Mouse (Mus musculus) ovary, adult 18-20 months (tissue): ENCODE data around the gene Npcd.
"Not testable (repeated sequence)": the region's sequence is repeated elsewhere in the genome, so short reads cannot be mapped to it uniquely, and the experiment has no call there.

Experiments
- DNase-seq: peaks from one replicate; pipeline ENCODE4 v3.0.0; 2022; ENCODE audit warnings: low spot score, mixed read lengths

Gene Npcd

DNA sequence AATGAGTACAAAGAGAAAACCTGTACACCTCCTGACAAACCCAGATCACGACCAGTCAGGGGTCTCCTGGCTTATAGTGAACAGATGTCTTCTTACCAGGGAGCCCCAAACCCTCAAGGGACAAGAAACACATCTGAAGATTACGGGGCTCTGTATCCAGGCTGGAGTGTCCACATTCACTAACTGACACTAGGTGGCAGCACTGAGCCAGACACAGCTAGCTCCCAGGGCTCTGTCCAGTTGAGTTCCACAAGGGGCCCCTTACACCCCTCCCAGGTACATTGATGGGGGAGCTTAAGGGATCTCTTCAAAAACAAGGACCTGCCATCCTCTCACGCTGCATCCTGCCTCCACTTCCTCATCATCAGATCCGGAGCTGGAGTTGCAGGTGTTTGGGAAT is 3.6 kb downstream of the Npcd start:
- no peak for DNase-seq

DNA sequence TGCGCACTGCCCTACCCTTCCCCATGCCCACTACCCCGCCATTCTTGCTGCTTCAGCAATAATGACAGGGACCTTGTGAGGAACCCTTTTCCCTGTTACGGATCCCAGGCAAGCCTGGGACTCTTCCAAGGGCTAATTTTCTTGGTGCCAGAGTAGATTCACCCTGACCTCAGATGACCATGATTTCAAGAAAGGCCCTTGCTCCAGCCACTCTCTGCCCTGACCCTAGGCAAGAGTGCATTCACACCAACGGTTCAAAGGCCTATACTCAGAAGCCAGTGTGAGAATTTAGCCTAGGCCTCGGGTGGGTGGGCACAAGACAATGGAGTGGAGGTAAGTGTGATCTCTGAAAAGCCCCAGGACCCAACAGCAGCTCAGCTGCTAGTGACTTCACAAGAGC is 4.6 kb downstream of the Npcd start:
- no peak for DNase-seq

DNA sequence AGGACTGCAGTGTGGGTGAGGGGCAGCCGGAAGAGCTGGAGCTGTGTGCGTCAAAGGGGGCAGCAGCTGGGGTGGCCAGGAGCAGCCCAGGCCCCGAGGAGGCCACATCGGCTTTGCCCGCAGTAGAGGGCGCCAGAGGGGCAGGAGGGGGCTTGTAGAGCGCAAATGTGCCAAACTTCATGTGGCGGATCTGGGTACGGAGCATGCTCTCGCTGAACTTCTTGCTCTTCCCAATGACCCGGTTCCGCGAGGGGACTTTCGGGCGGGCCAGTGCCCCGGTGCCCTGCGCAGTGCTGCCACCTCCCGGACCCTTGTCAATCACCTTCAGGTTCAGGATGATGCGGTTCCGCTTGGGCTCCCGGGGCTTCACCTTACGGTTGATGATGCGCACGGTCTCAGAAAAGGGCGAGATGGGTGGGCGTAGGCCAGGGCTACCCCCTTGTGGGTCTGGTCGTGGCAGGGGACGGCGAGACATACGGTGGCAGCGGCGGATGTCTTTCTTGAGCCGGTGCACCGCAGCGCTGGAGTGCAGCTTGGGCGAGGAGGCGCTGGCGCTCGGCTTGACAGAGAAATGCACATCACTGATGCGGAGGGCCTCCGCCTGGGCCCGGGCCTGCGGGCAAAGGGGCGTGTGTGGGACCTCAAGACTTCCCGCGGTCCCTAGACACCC is 5.5 kb downstream of the Npcd start:
- no peak for DNase-seq

DNA sequence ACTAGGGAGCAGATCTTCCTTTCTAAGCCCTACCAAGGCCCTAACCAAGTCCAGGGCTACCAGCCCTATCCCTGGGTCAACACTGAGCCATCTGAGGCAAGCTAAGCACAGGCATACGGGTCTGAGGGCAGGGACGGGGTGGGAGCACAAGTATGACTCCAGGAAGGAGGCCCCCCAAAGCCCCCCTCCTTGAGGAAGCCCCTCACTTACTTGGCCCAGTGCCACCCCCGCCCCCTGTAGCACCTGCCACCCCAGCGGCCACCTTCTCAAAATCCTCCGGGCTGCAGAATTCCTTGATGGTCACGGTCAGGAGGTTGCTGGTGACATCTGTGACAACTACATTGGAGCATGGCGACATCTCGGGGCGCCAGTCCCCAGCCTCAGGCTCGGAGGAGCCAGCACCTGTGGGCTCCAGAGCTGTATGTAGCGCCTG is 6.2 kb downstream of the Npcd start:
- no peak for DNase-seq

DNA sequence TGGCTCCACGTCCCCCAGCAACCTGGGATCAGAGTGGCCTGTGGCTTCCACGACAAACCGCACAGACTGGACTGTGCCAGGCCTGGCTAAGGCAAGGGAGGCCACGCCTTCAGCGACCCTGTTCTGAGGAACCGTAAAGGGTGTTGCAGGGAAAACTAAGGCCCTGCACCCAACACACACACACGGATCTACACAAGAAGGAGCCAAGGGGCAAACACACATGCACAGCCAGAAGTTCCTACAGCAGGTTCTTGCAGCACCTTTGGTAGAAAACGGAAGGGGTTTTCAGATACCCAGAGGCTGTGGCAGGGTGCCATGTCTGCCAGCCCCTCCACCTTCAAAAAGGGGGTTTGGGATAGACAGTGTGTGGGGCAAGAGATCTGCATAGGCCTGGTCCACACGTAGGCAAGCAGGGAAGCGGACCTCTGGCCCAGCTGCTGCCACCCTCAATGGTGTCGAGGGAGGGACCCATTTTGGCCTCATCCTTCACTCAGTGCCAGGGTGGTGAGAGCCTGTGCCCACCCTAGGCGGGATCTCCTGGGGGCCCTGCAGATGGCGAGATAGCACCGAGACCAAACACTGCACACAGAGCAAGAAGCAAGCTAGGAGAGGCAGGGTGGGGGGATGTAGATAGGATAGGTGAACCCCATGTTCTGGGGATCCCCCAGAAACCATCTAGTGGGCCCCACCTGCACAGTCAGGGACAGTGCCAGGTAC is 6.8 kb downstream of the Npcd start:
- no peak for DNase-seq

DNA sequence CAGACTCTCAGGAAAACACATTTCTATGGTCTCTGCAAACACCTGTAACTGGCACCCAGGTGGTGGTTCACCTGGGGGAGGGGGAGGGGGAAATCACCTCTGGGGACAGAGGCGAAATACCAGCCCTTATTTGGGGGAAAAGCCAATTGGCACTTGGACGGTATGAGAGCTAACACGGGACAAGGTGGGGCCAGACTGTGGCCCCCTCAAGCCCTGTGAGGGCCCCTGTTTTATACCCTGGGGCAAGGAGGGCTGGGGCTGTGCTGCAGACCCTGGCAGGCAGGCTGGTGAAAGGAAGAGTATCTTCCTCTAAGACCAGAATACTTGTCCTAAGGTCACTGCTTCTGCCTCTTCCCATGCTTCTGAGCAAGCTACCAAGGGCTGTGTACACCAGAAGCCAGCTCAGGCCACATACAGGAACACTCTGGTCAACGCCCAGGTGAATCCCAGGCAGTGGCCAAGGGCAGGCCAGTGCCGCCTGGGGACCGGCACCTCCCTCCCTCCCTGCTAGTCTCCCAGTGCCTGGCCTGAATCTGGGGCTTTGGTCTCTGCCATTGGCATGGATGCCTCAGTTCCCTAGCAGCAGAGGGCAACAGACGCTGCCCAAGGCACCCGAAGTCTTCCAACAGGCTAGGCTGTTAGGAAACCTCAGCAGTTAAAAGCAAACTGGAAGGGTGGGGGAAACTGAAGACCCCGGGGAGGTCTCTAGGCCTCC is 7.7 kb downstream of the Npcd start:
- DNase-seq, result no peak

DNA sequence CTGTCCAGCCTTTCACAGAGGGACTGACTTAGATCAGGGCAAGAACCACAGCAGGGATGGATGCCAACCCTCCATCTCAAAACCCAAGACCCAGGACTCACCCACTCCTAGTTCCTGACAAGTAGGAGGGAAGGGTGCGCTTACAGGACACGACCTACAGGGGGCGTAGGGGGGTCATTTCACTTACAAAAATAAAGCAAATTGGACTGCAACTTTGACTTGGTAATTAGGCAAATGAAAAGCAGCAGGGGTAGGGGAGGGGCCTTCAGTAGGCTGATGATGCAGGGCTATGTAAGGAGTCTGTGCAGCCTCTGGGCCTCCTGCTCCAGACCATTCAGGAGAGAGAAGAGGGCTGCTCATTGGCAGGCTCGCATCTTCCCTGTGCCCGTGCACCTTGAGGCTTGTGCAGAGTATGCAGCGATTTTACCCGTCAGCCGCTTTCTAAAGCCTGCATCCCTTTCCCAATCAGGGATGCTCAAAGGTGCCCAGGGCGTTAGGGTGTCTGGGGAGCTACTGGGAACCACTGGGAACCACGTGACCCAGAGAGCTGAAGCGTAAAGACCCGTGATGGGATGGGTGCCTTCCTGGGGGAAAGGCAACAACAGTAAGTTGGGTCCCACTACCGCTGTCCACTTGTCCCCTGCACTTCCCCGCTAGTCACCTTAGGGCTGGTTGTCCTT is 8.8 kb downstream of the Npcd start:
- no peak for DNase-seq

DNA sequence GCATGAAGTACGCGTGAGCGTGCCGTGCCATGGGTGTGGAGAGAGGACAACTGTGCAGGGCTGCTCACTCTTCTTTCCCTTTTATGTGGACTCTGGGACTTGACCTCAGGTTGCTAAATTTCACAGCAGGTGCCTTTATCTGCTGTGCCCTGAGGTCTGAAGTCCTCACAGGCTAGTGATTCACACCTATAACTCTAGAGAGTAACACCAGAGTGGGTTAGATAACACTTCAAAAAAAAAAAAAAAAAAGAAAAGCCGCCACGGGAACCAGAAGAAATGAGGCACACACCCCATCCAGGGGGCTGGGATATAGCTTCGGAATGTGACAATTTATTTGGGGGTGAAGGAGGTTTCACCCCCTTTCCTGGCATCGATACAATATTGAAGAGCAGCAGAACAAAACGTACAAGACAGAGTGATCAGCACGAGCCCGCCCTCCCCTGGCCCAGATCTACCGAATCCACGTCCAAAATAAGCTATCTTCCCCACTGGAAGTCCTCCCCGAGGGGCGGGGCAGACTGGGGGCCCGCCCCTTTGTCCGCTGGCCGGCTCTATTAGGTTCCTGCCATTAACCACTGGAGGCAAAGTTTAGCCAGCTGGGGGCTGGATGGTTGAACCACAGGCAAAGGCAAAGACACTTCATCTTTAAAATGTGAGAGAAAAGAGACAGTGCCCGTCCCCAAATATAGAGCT is 10.3 kb downstream of the Npcd start:
- DNase-seq, result peak; percentile 53

DNA sequence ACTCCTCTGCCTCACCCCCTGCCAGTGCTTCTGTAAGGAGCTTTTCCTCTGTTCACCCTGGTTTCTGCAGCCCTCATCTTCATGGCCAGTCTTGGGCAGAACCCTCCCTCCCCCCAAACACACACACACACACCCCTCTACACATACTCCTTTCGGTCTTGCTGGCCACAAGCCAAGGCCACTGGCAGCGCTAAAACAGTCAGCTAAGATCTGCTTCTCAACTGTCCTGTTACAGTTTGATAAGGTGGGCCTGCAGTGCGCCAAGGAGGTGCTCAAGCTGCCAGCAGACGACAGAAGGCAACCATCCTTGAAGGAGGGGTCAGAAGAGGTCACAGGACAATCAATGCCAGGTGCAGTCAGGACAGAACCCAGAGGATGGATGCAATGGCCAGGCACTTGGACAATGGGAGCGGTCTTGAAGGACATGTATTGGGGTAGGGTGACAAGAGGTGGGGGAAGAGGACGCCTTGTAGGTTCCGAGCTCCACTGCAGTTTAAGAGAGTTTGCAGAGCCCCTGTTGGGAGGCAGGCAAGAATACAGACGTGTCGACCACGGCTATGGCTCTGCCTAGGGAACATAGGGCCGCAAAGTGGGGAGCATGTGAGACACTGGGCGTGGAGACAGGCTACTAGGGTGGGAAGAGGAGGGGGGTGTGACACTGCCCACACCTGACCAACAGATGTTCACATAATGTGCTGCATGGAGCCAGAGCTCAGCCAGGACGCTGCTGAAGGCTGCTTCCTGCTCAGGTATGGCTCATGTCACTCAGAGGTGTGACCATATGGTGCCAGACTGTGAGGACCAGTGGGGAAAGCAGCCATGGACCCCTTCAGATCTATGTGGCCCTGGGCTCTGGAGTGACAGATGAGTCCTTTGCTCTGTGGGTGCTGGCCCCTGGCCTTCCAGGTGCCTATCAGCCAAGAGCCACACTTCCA is 11.5 kb downstream of the Npcd start:
- DNase-seq, result peak; percentile 59

DNA sequence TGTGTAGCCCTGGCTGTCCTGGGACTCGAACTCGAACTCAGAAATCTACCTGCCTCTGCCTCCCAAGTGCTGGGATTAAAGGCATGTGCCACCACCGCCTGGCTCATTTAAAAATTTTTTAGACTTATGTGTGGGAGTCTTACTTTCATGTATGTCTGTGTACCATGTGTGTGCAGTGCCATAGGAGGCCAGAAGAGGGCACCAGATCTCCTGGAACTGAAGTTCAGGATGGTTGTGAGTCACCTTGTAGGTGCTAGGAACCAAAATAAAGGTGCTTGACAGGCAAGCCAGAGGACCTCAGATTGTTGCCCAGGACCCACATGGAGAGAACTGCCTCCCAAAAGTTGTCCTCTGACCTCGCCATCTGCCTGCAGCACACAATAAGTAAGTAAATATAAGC is 15.7 kb downstream of the Npcd start:
- DNase-seq, result no peak

DNA sequence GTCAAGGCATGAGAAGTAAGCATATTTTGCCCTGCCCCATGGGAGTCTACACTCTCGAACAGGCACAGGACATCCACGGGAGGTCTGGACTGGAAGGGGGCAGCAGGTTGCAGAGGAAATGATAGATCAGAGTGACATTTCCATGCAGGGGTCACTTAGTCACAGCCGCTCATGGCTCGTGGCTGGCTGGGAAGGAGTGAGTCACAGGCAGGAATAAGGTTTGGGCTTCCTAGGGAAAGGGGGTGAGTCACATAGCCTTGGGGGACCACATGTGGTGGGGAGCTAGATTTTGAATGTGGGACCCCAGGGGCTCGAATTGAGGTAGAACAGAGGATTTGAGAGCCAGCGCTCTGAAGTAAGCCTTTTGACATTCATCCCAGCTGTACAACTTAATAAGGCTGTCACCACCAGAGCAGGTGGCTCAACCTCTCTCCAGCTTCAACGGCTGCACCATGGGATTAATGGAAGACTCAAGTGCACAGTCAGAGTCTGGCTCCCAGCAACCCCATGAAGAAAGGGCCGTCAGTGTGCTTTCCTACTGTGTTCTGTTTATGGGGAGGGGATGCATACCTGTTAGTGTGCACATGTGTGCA is 20.3 kb downstream of the Npcd start:
- no peak for DNase-seq

DNA sequence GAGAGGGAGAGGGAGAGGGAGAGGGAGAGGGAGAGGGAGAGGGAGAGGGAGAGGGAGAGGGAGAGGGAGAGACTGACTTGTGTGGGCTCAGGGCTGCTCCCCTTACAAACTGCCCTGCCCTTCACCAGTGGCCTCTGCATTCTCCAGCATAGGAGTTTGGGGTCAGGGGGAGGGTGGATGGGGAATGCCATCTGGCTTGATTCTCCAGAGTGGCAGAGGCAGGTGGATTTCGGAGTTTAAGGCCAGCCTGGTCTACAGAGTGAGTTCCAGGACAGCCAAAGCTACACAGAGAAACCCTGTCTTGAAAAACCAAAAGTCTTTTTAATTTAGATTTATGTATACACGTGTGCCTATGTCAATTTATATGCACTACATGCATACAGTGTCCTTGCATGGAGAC is 21.2 kb downstream of the Npcd start:
- DNase-seq, result not testable (repeated sequence)

DNA sequence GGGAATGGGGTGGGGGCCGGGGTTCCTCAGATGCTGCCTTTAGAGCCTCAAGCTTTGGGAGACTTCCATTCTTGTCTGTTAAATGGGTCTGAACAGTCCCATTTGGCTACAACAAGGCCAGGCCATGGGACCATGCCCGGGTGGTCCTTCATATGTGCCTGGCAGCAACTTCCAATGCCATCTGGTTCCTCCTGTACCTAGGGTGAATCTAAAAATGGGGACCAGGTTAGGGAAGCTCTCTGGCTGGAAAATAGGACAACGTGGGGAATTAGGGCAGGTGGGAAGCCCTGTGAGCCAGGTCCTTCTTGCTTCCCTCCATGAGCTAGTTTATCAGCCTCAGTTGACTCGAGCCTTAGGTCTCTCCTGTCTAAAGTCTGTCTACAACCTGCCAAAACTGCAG is 23.0 kb downstream of the Npcd start:
- no peak for DNase-seq

DNA sequence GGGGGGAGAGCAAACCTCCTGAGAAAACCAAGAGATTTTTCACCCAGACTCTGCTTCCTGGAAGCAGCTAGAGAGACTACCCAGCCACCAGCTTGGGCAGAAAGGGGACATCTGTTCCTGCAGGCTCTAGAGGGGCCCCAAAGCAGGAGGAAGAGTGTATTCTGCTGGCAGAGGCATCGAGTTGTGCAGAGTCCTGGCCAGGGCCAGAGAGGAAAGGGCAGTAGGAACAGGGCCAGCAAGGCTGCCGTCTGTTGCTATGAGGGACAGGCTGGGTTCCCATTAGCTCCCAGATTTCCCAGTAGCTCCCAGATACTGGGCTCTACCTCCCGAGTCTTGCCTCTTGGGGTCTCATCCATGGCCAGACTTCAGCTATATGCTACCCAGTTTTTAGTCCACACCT is 24.0 kb downstream of the Npcd start:
- no peak for DNase-seq

DNA sequence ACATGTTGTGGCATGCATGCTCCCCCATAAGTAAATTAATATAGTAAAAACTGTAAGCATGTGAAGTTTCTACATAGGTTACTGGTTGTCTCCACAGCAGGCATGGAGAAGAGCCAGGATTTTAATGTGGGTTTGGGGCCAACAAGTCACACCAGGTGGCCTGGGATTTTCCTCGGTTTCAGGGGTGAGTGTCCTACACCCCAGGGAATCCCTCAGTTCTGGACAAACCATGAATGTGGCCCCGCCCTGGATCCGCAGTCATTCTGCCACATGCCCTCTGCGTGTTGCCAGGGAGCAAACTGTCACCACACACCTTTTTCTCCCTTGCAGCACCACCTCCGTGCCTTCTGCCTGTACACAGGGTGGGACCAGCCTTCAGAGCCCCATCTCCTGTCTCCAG is 25.4 kb downstream of the Npcd start:
- no peak for DNase-seq

DNA sequence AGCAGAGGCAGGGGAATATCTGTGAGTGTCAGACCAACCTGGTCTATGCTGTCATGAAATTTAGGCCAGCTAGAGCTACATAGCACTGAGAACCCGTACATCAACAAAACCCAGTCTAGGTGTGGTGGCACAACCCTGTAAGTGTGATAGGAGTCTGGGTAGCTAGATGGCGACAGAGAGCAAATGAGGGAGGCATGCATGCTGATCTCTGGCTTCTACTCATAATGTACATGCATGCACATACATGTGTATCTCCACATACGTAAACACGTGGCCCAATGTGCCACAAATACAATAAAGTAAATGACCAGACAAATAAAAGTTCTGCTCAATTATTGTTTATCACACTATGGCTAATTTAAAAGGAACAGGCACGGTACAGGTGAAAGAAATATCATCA is 25.9 kb downstream of the Npcd start:
- no peak for DNase-seq

DNA sequence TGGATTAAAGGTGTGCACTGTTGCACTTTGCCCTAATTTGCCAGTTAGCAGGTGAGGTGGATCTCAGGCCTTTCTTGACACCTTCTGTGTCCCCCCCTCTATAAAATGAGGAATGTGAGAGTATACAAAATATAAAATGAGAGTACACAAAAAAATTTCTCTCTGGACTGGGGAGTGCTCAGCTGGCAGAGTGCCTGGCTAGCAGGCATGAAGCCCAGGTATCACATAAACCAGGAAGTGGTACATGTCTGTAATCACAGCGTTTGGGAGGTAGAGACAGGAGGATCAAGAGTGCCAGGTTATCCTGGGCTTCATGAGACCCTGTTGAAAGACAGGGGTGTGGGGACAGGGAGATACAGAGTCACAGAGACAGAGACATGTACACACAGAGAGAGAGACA is 27.0 kb downstream of the Npcd start:
- no peak for DNase-seq

DNA sequence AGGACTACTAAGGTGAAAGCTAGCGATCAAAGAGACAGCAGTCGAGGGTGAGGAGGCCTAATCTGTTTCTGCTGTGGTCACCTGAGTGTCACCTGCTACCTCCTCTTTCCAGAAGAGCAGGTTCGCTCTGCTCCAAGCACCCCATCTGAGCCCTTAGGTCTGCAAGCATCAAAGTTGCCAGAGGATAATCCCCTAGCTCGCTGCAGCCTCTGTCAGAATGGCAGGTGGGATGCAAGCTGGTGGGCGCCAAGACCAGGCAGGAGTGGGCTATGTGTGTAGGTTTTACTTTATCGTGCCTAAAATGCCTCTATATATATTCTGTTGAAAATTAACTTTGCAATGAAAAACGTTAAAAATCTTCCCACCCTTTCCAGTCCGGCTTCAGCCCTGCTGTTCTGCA is 28.8 kb downstream of the Npcd start:
- no peak for DNase-seq

DNA sequence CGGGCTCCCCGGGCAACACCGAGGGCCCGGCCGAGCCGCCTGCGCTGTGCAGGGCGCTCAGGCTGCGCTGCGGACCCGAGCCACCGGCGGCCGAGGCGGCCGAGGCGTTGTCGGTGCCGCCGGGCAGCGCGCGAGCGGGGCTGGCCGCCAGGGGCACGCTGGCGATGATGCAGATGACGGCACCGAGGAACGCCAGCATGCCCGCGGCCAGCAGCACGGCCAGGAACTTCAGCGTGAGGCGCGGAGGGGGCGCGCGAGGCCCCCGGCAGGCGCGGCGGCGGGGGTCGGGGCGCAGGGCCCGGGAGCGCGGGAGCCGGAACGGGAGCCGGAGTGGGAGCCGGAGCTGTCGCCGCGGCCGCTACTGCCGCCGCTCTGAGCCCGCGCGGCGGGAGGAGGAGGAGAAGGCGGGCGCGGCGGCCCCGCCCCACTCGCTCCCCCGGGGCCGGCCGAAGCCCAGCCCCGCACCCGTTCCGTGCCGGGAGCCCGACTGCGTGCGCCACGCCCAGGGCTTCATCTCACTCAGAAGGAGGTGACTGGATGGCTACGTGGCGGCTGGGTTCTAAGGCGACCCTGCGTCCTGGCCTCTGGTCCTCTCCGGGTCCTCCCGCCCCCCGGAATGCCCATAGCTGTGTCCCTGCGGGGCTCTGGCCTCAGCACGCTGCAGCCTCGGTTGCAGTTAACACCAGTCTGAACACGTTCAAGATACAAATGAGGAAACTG is 29.5 kb downstream of the Npcd start, which contains the start of gene Nptxr:
Nptxr (minus strand) TSS at position 415 of the 720 bp plus-strand sequence.
- no peak for DNase-seq
